In genomic region chr5:130394386-130394785, GRCm38 (mm10) we compare ENCODE assay signal across 23 mouse cellular contexts. TPM values are rescaled to one million over a fixed set of nuclear protein-coding genes. Genes with fewer than 3 reads are reported as not detected.
DNase-seq lines count a peak whose midpoint lies in the region; ATAC-seq and TF ChIP-seq lines count a peak whose summit lies in the region.
"Had no signal": no experiment of that assay in that cellular context is flagged by ENCODE, and none has a peak within 500 bp of the region (broad histone marks: within the 10 kb centered on the region; RNA-seq: fewer than 3 reads in every experiment).

No protein-coding gene starts in this region.

- TF ChIP-seq POLR2A in kidney, adult 2 months (IDR thresholded peaks at IDR 0.05; ENCODE audit: low read depth, low read length), result no peak

- peak; percentile 57 for DNase-seq in adrenal gland, adult 2 months
- no peak for DNase-seq in adrenal gland, postnatal 4 days (ENCODE audit: low spot score in 2 of 2)
- DNase-seq in kidney, adult 2 months, result peak; percentile 20
- no peak for DNase-seq in kidney, adult 11 months
- no peak for DNase-seq in neural tube, embryonic 10.5 days (ENCODE audit: extremely low spot score, low spot score)
- DNase-seq: cerebellum, adult 11 months; gastrocnemius, adult 2 months; heart, postnatal 14 days; thymus, postnatal 25 days had no signal

- H3K9ac ChIP-seq in neural tube, embryonic 13.5 days, result no peak overlapping the region
- H3K9ac ChIP-seq: heart, embryonic 12.5 days; limb, embryonic 13.5 days; liver, embryonic 14.5 days; midbrain, embryonic 13.5 days had no signal

- H3K27me3 ChIP-seq in kidney, adult 2 months (replicated peaks; ENCODE audit: control insufficient read depth, insufficient read depth, low read length), result no peaks in the 10 kb centered on the region
- H3K27me3 ChIP-seq in neural tube, embryonic 13.5 days, result no peaks in the 10 kb centered on the region
- H3K27me3 ChIP-seq: heart, embryonic 12.5 days; limb, embryonic 13.5 days; midbrain, embryonic 13.5 days; Patski had no signal

- no peak overlapping the region for H3K4me2 ChIP-seq in neural tube, embryonic 13.5 days
- H3K4me2 ChIP-seq: heart, embryonic 12.5 days; limb, embryonic 13.5 days; midbrain, embryonic 13.5 days had no signal

- WGBS in kidney, adult 2 months, result 63% methylated on average over 8 of the region's 8 CpGs
- 71% methylated on average over 8 of the region's 8 CpGs for WGBS in neural tube, embryonic 13.5 days

- no peak for ATAC-seq in neural tube, embryonic 13.5 days (ENCODE audit: low read depth)
- ATAC-seq in erythroid progenitor cell, adult 5-6 weeks (replicated peaks; ENCODE audit: low FRiP score, poor library complexity, severe bottlenecking), result no peak
- ATAC-seq: CD4-positive, CD25-positive, alpha-beta regulatory T cell, adult 4 months; midbrain, embryonic 13.5 days; Patski had no signal

- no peaks in the 10 kb centered on the region for H3K4me1 ChIP-seq in kidney, adult 2 months (ENCODE audit: control insufficient read depth, insufficient read depth, low read length)
- peaks cover 11% of the 10 kb centered on the region for H3K4me1 ChIP-seq in neural tube, embryonic 13.5 days (replicated peaks)
- H3K4me1 ChIP-seq: heart, embryonic 12.5 days; limb, embryonic 13.5 days had no signal

- H3K9me3 ChIP-seq in neural tube, embryonic 13.5 days, result no peaks in the 10 kb centered on the region
- H3K9me3 ChIP-seq: limb, embryonic 13.5 days; midbrain, embryonic 13.5 days had no signal

- H3K27ac ChIP-seq in kidney, adult 2 months (ENCODE audit: insufficient read depth, low read depth, low read length), result no peak overlapping the region
- peak overlapping the region; percentile 49 for H3K27ac ChIP-seq in neural tube, embryonic 13.5 days (replicated peaks)
- H3K27ac ChIP-seq: gastrocnemius, adult 2 months; kidney, postnatal 0 days; limb, embryonic 13.5 days; liver, embryonic 14.5 days; midbrain, embryonic 13.5 days had no signal

- H3K4me3 ChIP-seq in kidney, adult 2 months (ENCODE audit: insufficient read depth, low read depth, low read length), result no peak overlapping the region
- H3K4me3 ChIP-seq in neural tube, embryonic 13.5 days, result no peak overlapping the region
- H3K4me3 ChIP-seq: gastrocnemius, adult 2 months; heart, embryonic 12.5 days; limb, embryonic 13.5 days; midbrain, embryonic 13.5 days had no signal

- TF ChIP-seq CTCF in kidney, adult 2 months (conservative IDR thresholded peaks at IDR 0.05; ENCODE audit: insufficient read depth, insufficient read length, low read depth, low read length), result no peak

- no peaks in the 10 kb centered on the region for H3K36me3 ChIP-seq in kidney, adult 2 months (ENCODE audit: control insufficient read depth, insufficient read depth, low read length)
- H3K36me3 ChIP-seq in neural tube, embryonic 13.5 days, result no peaks in the 10 kb centered on the region
- H3K36me3 ChIP-seq: heart, embryonic 12.5 days; limb, embryonic 13.5 days; midbrain, embryonic 13.5 days had no signal

RNA-seq across cellular contexts. Expression of gene A330070K13Rik, which starts 10.0 kb away (rescaled TPM):
- total RNA-seq in adrenal gland, adult 2 months (2021), result not detected
- not detected in 2 replicates for polyA plus RNA-seq in adrenal gland, adult 2 months (2012; rRNA removed)
- not detected for total RNA-seq in adrenal gland, postnatal 4 days (2021)
- not detected in 2 replicates for polyA plus RNA-seq in kidney, adult 2 months (2012; rRNA removed)
- not detected in 2 replicates for polyA plus RNA-seq in neural tube, embryonic 13.5 days (2015; fragmentation: Nextera tagmentation; extraction: Ambion mirVana)
- total RNA-seq in erythroid progenitor cell, adult 5-6 weeks (2015; ENCODE audit: low replicate concordance), result not detected in 2 replicates
- not detected in 2 replicates for total RNA-seq in erythroid progenitor cell, adult 5-6 weeks (2017; ENCODE audit: low replicate concordance)
- total RNA-seq: ES-E14; gastrocnemius, adult 2 months; granulocyte monocyte progenitor cell, adult 5-6 weeks; heart, postnatal 14 days; megakaryocyte, adult 5-6 weeks had no signal
- polyA plus RNA-seq: CD4-positive, CD25-positive, alpha-beta regulatory T cell, adult 4 months; forebrain, embryonic 11.5 days; heart, embryonic 12.5 days; kidney, postnatal 0 days; limb, embryonic 13.5 days; liver, embryonic 14.5 days; lung, embryonic 16.5 days; midbrain, embryonic 13.5 days; Patski had no signal

RNA-seq across cellular contexts. Expression of gene Caln1, which starts 25.1 kb away (rescaled TPM):
- total RNA-seq in adrenal gland, adult 2 months (2021), result 10 to 100 TPM; 33.7 to 46.2 TPM
- 19.4 and 19.7 TPM in 2 replicates for polyA plus RNA-seq in adrenal gland, adult 2 months (2012; rRNA removed)
- total RNA-seq in adrenal gland, postnatal 4 days (2021), result 10 to 100 TPM; 46.1 to 47.0 TPM
- polyA plus RNA-seq in kidney, adult 2 months (2012; rRNA removed), result 0.02 and 0.04 TPM in 2 replicates
- 10.5 and 10.8 TPM in 2 replicates for polyA plus RNA-seq in neural tube, embryonic 13.5 days (2015; fragmentation: Nextera tagmentation; extraction: Ambion mirVana)
- not detected in 2 replicates for total RNA-seq in erythroid progenitor cell, adult 5-6 weeks (2015; ENCODE audit: low replicate concordance)
- total RNA-seq in erythroid progenitor cell, adult 5-6 weeks (2017; ENCODE audit: low replicate concordance), result not detected in 2 replicates
- total RNA-seq: ES-E14; granulocyte monocyte progenitor cell, adult 5-6 weeks; heart, postnatal 14 days; megakaryocyte, adult 5-6 weeks had no signal
- polyA plus RNA-seq: CD4-positive, CD25-positive, alpha-beta regulatory T cell, adult 4 months; liver, embryonic 14.5 days; lung, embryonic 16.5 days; Patski had no signal

Comparison
In these comparisons a context has a peak if more than half of its experiments do, and no peak if none do; other contexts are left out.
1. DNase-seq: peak in adrenal gland, adult 2 months (single experiment) and kidney, adult 2 months (single experiment); none in adrenal gland, postnatal 4 days (0 of 2), kidney, adult 11 months (single experiment) and neural tube, embryonic 10.5 days (single experiment).
2. RNA of gene Caln1, which starts 25.1 kb away (total RNA-seq): 46.1 to 47.0 TPM in adrenal gland, postnatal 4 days and 33.7 to 46.2 TPM in adrenal gland, adult 2 months; not detected in erythroid progenitor cell, adult 5-6 weeks; every median in the first group is over 10 times any median in the second.